Mouse (Mus musculus): ENCODE results near the gene Twist2. TPM values are rescaled to one million over a fixed set of nuclear protein-coding genes. Genes with fewer than 3 reads are reported as not detected.

Twist2 gene
- polyA plus RNA-seq, 1 experiment from 2014 or later: 0.35 TPM

- Histone ChIP-seq H3K27me3 (no peaks in the 10 kb centered on the region), H3K36me3 (no peaks in the 10 kb centered on the region), H3K4me2 (no peak overlapping the region), H3K4me1 (replicated peaks) (no peaks in the 10 kb centered on the region), H3K9me3 (replicated peaks) (no peaks in the 10 kb centered on the region), H3K4me3 (replicated peaks) (no peak overlapping the region), H3K27ac (no peak overlapping the region), H3K9ac (no peak overlapping the region)
- DNase-seq: no peak
- WGBS (ENCODE audit: insufficient replicate concordance): 43% methylated on average over 5 of the region's 5 CpGs
- no peak for ATAC-seq (ENCODE audit: low read depth)
Measured at GRCm38 (mm10) chr1:91878696-91879095, 77.4 kb downstream of the Twist2 start.

GRCm38 (mm10) chr1:91880156-91880555, 78.9 kb downstream of the Twist2 start:
- no peak for DNase-seq
- ATAC-seq (ENCODE audit: low read depth): no peak
- H3K9me3 ChIP-seq (replicated peaks): no peaks in the 10 kb centered on the region
- no peaks in the 10 kb centered on the region for H3K36me3 ChIP-seq
- no peaks in the 10 kb centered on the region for H3K27me3 ChIP-seq
- WGBS (ENCODE audit: insufficient replicate concordance): 72% methylated on average over 12 of the region's 12 CpGs
- no peak overlapping the region for H3K4me3 ChIP-seq (replicated peaks)
- H3K9ac ChIP-seq: no peak overlapping the region
- H3K27ac ChIP-seq: no peak overlapping the region
- H3K4me1 ChIP-seq (replicated peaks): no peaks in the 10 kb centered on the region
- no peak overlapping the region for H3K4me2 ChIP-seq

GRCm38 (mm10) chr1:91880899-91881298, 79.6 kb downstream of the Twist2 start:
- 55% methylated on average over 8 of the region's 8 CpGs for WGBS (ENCODE audit: insufficient replicate concordance)
- H3K9me3 ChIP-seq (replicated peaks): no peaks in the 10 kb centered on the region
- H3K9ac ChIP-seq: no peak overlapping the region
- H3K27ac ChIP-seq: no peak overlapping the region
- no peaks in the 10 kb centered on the region for H3K27me3 ChIP-seq
- no peak for ATAC-seq (ENCODE audit: low read depth)
- DNase-seq: no peak
- no peak overlapping the region for H3K4me3 ChIP-seq (replicated peaks)
- H3K36me3 ChIP-seq: no peaks in the 10 kb centered on the region
- H3K4me2 ChIP-seq: no peak overlapping the region
- H3K4me1 ChIP-seq (replicated peaks): no peaks in the 10 kb centered on the region

GRCm38 (mm10) chr1:91883115-91883514, 81.9 kb downstream of the Twist2 start:
- Histone ChIP-seq H3K4me2 (no peak overlapping the region), H3K27me3 (no peaks in the 10 kb centered on the region), H3K36me3 (no peaks in the 10 kb centered on the region), H3K4me3 (replicated peaks) (no peak overlapping the region), H3K27ac (no peak overlapping the region), H3K9ac (no peak overlapping the region), H3K9me3 (replicated peaks) (no peaks in the 10 kb centered on the region), H3K4me1 (replicated peaks) (no peaks in the 10 kb centered on the region)
- 58% methylated on average over 5 of the region's 5 CpGs for WGBS (ENCODE audit: insufficient replicate concordance)
- ATAC-seq (ENCODE audit: low read depth) (peak; percentile 45; the same call in 1 of the 2 replicates), DNase-seq (no peak)

- 79% methylated on average over 11 of the region's 11 CpGs for WGBS (ENCODE audit: insufficient replicate concordance)
- no peak overlapping the region for H3K27ac ChIP-seq
- no peak overlapping the region for H3K9ac ChIP-seq
- no peak overlapping the region for H3K4me3 ChIP-seq (replicated peaks)
- H3K9me3 ChIP-seq (replicated peaks): no peaks in the 10 kb centered on the region
- ATAC-seq (ENCODE audit: low read depth): no peak
- no peak for DNase-seq
- H3K4me1 ChIP-seq (replicated peaks): no peaks in the 10 kb centered on the region
- H3K36me3 ChIP-seq: no peaks in the 10 kb centered on the region
- no peaks in the 10 kb centered on the region for H3K27me3 ChIP-seq
- no peak overlapping the region for H3K4me2 ChIP-seq
Measured at GRCm38 (mm10) chr1:91893598-91893997, 92.3 kb downstream of the Twist2 start.

GRCm38 (mm10) chr1:91894286-91894685, 93.0 kb downstream of the Twist2 start:
- no peak overlapping the region for H3K9ac ChIP-seq
- ATAC-seq (ENCODE audit: low read depth) (no peak), DNase-seq (no peak)
- H3K4me2 ChIP-seq: no peak overlapping the region
- no peaks in the 10 kb centered on the region for H3K27me3 ChIP-seq
- no peaks in the 10 kb centered on the region for H3K36me3 ChIP-seq
- H3K9me3 ChIP-seq (replicated peaks): no peaks in the 10 kb centered on the region
- no peak overlapping the region for H3K4me3 ChIP-seq (replicated peaks)
- 58% methylated on average over 5 of the region's 5 CpGs for WGBS (ENCODE audit: insufficient replicate concordance)
- H3K27ac ChIP-seq: no peak overlapping the region
- no peaks in the 10 kb centered on the region for H3K4me1 ChIP-seq (replicated peaks)

- WGBS (ENCODE audit: insufficient replicate concordance): 56% methylated on average over 2 of the region's 2 CpGs
- Histone ChIP-seq H3K9me3 (replicated peaks) (no peaks in the 10 kb centered on the region), H3K9ac (no peak overlapping the region), H3K4me2 (no peak overlapping the region), H3K4me3 (replicated peaks) (no peak overlapping the region), H3K27me3 (no peaks in the 10 kb centered on the region), H3K36me3 (no peaks in the 10 kb centered on the region), H3K4me1 (replicated peaks) (no peaks in the 10 kb centered on the region), H3K27ac (no peak overlapping the region)
- ATAC-seq (ENCODE audit: low read depth) (no peak), DNase-seq (no peak)
Measured at GRCm38 (mm10) chr1:91897078-91897477, 95.8 kb downstream of the Twist2 start.

All from liver, embryonic 13.5 days (tissue).